Mouse (Mus musculus): Measurements from ENCODE around the gene Cdh8.

Cdh8 gene

GRCm38 (mm10) chr8:99415966-99416781 lies at the start of gene Cdh8:
Cdh8 (minus strand) TSS chr8:99416471.
- peak; percentile 62 for DNase-seq (ENCODE audit: low read depth, low spot score)

GRCm38 (mm10) chr8:99446506-99446905 lies 30.2 kb upstream of the Cdh8 start:
- no peak for DNase-seq (ENCODE audit: low read depth, low spot score)

GRCm38 (mm10) chr8:99425901-99426300 lies 9.6 kb upstream of the Cdh8 start:
- no peak for DNase-seq (ENCODE audit: low read depth, low spot score)

DNA sequence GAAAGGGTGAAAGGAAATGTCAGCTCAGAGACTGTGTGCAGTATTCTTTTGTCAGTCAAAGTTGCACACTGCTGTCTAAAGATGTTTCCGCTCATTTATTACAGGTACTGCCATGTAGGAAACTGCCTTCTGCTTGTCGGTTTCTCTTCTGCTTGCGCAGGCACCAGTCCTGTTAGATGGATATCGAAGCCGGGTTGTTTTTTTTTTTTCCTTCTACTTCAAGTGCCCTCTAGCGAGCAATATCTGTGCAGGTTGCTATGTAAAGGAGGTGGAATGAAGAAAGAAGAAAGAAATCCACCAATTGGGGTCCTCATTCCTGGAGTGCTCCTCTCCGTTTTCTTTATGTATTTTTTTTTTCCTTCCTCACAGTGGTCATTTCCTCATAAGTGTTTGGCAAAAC lies 5.2 kb upstream of the Cdh8 start:
- peak; percentile 6 for DNase-seq (ENCODE audit: low read depth, low spot score)

DNA sequence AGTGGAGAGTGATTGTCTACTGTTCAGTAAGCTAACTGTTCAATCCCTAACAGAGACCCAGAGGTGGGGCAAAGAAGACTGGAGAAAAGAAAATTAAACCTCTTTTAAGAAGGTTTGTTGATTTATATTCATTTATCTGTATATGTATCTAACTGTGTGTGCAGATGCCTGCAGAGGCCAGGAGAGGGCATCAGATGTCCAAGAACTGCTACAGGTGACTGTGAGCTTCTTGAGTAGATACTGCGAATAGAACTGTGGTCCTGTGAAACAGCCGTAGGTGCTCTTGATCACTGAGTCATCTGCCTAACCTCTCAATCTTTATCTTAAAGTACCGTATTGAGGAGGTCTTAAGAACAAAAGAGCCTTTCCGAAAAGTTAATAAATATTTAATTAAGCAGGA lies 3.5 kb upstream of the Cdh8 start:
- DNase-seq (ENCODE audit: low read depth, low spot score): no peak

- DNase-seq (ENCODE audit: low read depth, low spot score): no peak
These were observed 1.2 kb upstream of the Cdh8 start for GRCm38 (mm10) chr8:99417456-99417855.

DNA sequence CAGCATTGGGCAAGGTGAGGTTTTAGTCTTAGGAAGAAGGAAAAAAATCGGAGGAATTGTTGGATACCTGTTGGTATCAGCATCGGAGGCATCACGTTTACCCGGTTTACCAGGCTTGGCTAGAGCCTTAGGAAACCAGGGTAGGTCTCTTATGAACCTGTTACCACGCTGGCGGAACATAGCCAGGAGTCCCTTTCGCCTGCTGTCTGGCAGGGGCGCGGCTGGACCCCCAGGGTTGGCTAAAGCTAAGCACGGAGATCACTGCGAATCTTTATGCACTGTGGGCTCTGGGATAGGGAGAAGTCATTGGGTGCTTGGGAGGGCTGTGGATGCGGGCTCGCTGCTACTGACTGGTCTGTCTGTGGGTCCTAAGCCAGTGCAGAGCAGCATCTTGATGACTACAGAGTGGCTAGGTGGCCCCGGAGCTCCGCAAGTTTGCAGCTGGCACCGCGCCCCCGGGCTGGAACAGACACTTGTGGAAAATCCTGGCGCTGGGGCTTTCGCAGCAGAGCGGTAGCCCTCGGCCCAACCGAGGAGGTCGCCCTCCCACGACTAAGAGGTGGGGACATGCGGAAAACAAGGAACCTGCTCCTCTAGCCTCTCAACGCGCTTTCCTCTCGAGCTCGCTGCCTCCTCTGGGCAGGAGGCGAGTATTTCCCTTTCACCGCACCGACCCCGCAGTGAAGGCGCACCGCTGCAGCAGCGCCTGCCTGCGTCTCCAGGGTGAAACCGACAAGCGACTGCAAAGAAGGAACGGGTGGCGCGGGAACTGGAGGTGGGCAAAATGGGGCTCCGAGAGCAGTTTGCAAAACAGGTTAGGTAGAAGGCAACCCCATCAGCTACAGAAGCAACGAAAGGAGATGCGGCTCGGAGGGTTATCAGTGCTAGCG lies 950 bp downstream of the Cdh8 start:
- DNase-seq (ENCODE audit: low read depth, low spot score): peak; percentile 17

GRCm38 (mm10) chr8:99414483-99414921 lies 1.8 kb downstream of the Cdh8 start:
- DNase-seq (ENCODE audit: low read depth, low spot score): peak; percentile 2

- no peak for DNase-seq (ENCODE audit: low read depth, low spot score)
These were observed 2.3 kb downstream of the Cdh8 start for GRCm38 (mm10) chr8:99413877-99414482.

GRCm38 (mm10) chr8:99393908-99394307 lies 22.4 kb downstream of the Cdh8 start:
- no peak for DNase-seq (ENCODE audit: low read depth, low spot score)

- no peak for DNase-seq (ENCODE audit: low read depth, low spot score)
These were observed 46.2 kb downstream of the Cdh8 start for GRCm38 (mm10) chr8:99370104-99370503.

DNA sequence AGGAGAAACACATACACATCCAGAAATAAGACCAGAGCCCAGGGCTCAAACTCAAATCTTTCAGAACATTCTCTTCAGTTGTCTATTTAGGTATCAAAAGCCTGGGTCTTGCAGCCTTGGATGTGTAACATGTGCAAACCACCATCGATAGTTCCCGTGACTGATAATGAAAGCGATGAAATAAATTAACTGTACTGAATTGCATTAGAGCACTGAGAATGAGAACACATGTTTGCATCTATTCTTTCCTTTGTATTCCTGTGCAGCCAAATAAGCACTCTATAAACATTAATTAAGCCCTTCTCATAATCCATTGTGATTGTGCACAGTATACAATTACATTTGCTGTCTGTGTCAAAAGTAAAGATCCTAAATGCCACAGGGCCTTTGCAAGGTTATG lies 47.1 kb downstream of the Cdh8 start:
- no peak for DNase-seq (ENCODE audit: low read depth, low spot score)

- no peak for DNase-seq (ENCODE audit: low read depth, low spot score)
These were observed 47.8 kb downstream of the Cdh8 start for GRCm38 (mm10) chr8:99368449-99368848.

DNA sequence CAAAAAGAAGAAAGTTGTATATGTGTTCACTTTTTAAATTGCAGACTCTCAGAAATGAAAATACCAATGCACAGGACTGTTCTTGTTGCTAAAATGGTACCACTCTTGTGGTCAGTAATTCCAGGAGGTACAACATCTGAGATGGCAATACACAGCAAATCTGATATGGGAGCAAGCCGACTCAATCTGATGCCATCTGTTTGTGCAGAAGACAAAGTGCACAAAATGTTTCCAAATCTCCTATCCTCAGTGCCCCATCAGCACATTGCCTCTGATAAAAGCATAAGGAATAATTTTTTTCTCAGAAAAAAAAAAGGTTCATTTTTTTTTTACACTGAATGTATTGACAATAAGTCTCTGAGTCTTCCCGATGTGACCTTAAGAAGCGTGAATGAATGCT lies 62.3 kb downstream of the Cdh8 start:
- DNase-seq (ENCODE audit: low read depth, low spot score): no peak

DNA sequence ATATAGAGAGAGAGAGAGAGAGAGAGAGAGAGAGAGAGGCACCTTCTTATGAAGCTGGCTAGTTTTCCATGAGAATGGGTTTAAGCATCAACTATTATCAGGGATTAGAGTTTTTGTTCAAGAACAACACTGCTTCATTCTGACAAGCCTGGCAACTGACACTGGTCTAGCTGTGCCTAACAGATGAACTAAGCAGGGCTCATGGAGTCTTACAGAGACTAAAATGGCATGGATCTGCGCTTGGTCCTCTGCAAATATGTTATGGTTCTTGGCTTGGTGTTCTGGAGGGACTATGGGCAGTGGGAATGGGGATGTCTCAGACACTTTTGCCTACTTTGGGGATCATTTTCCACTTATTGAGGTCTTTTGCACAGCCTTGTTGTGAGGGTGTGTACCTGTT lies 63.0 kb downstream of the Cdh8 start:
- no peak for DNase-seq (ENCODE audit: low read depth, low spot score)

DNA sequence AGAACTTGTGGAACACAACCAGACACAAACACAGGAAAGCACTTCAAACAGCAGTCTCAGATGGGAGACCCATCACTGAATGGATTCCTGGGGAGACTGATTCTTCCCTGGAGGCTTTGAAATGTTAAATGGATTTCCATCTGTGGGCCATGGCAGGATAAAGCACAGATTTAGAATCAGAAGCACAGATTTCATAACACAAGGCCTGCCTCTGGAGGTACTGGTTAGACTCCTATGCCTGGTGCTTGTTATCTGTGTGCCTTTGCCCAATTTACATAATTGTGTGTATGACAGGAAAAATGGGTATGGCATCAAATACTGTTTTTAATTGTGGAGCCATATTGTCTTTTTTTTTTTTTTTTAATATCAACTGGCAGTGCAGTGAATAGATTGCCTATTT lies 66.8 kb downstream of the Cdh8 start:
- DNase-seq (ENCODE audit: low read depth, low spot score): no peak

- DNase-seq (ENCODE audit: low read depth, low spot score): no peak
These were observed 67.7 kb downstream of the Cdh8 start for GRCm38 (mm10) chr8:99348618-99349017.

DNA sequence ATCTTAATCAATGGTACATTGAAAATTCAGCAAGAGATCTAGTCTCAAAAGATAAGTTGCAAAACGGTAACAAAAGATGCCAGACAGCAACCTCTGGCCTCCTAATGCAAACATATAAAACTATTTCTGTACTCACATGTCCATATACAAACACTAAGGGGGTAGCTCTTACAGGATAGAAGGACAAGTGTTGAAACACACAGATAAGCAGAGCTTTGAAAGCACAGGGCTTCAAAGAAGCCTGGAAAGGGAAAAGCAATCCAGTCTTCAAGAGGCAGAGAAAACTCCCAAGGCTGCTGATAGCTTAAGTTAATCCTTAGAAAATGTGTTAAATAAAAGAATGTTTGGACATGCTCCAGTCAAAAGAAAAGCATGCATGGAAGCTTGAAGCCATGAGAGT lies 77.0 kb downstream of the Cdh8 start:
- DNase-seq (ENCODE audit: low read depth, low spot score): no peak

GRCm38 (mm10) chr8:99327559-99327958 lies 88.7 kb downstream of the Cdh8 start:
- DNase-seq (ENCODE audit: low read depth, low spot score): no peak

DNA sequence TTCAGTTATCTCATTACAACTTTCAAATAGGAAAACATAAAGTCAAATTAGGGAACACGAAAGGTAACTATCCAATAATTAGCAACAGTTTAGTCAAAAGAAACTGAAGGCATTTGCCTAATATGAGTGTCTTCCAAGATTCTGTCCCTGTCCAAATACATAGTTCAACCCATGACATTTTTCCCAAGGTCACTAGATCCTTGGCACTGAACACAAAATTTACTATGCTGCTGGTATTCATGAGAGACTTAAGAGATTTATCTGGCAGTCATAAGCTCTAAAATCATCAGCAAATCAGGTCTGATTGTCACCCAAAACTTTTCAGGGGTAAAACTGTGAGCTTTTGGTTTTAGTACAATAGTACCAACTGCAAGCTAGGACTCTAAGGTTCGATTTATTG lies 101.7 kb downstream of the Cdh8 start:
- DNase-seq (ENCODE audit: low read depth, low spot score): no peak

GRCm38 (mm10) chr8:99304184-99304583 lies 112.1 kb downstream of the Cdh8 start:
- DNase-seq (ENCODE audit: low read depth, low spot score): no peak

DNA sequence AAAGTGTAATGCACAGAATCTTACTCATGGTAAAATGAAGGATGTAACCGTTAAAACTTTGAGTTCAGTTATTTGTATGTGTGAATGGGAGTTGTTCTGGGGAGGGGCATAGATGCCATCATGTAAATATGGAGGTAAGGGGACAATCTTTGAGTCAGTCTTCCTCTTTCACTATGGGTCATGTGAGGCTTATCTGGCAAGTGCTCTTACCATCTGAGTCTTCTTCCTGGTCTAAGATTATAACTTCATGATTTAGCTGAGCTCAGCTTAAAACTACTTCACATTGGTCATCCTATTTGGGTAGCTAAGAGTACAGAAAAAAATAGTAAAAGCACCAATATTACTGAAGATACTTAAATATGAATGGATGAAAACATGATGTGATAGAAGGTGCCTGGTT lies 126.1 kb downstream of the Cdh8 start:
- no peak for DNase-seq (ENCODE audit: low read depth, low spot score)
